Mouse (Mus musculus) G1E (cell line): ENCODE measurements around the gene Tm6sf2.

Experiments
- CTCF ChIP-seq: IDR thresholded peaks from 2 replicates; pipeline ENCODE4 v1.5.1; 2012; ENCODE audit warnings: low read depth, low read length, inconsistent platforms, mixed read lengths
- GATA1 ChIP-seq: IDR thresholded peaks from 2 replicates; pipeline ENCODE4 v1.6.1; 2012; ENCODE audit warnings: borderline replicate concordance, low read length, inconsistent platforms, mixed read lengths
- GATA2 ChIP-seq: IDR thresholded peaks from 2 replicates; pipeline ENCODE4 v1.6.1; 2012; ENCODE audit warnings: low read depth, low read length, inconsistent platforms, borderline replicate concordance
- POLR2AphosphoS5 ChIP-seq: IDR thresholded peaks from 2 replicates; pipeline ENCODE4 v1.6.1; 2012; ENCODE audit warnings: low read depth, low read length, inconsistent platforms; ENCODE audit not compliant: insufficient replicate concordance
- TAL1 ChIP-seq: conservative IDR thresholded peaks from 2 replicates; pipeline ENCODE4 v1.6.1; 2012; ENCODE audit warnings: low read depth, low read length, inconsistent platforms, mixed read lengths

GRCm38 (mm10) chr8:70042583-70043455 lies 29.9 kb upstream of the Tm6sf2 start, which contains the start of the genes Mau2 and Sugp1:
- no peak for TF ChIP-seq CTCF
- TF ChIP-seq TAL1, result no peak
- TF ChIP-seq GATA1, result no peak
- TF ChIP-seq POLR2AphosphoS5, result no peak
- TF ChIP-seq GATA2, result no peak
